Mouse (Mus musculus): Measurements from ENCODE around the gene Gm595.

Gm595 gene

DNA sequence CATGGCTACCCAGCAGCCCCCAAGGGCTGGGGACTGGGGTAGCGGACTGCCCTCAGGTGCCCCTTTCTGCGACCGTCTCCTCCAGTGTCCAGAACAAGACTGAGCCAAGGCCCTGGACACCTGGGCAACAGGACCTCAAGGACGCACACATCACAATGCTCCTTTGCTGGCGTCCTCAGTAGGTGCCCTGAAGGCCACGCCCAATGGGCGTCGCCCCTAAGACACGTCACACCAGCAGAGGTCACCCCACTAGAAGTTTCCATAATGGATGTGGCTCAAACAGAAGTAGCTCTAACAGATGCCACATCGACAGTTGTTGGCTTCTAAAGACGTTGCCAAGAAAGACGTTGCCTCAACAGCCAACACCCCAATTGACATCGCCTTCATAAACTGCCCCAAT lies at the start of gene Gm595:
TSS of gene Gm595 (minus strand) at position 101 of the 400 bp plus-strand sequence.
- DNase-seq (ENCODE audit: low spot score), result no peak

DNA sequence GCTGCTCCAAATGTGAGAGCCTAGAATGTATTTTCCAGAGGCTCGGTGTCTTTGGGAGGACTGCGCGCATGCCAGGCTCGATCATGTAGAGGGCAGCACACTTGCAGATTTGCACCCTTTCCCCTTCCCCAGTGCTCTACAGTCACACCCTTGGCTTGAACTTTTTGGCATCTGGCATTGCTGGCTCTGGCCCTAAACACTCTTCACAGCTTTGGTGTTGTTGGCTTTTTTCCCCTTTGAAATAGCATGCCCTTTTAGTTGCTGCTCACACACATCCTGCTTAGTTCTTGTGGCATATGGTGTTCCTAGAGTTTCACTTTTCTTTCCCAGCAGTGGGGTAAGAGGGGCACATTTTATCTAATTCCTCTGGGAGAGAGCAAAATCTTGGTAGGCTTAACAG lies 30.9 kb upstream of the Gm595 start:
- no peak for DNase-seq (ENCODE audit: low spot score)

DNA sequence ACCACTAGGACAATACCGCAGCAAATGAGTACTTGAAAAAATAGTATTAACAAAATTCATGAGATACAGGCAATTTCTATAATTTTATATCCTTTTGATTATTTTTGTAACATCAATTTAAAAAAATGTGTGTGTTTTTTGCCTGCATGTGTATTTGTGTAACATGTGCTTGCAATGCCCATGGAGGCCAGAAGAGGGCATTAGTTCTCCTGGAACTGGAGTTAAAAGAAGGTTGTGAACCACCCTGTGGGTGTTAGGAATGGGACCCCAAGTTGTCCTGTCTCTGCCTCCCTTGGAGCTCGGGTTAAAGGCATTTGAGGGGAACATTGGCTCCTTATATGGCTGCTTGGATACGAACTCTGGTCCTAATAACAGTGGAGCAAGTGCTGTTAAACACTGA lies 26.2 kb upstream of the Gm595 start:
- DNase-seq (ENCODE audit: low spot score), result no peak

DNA sequence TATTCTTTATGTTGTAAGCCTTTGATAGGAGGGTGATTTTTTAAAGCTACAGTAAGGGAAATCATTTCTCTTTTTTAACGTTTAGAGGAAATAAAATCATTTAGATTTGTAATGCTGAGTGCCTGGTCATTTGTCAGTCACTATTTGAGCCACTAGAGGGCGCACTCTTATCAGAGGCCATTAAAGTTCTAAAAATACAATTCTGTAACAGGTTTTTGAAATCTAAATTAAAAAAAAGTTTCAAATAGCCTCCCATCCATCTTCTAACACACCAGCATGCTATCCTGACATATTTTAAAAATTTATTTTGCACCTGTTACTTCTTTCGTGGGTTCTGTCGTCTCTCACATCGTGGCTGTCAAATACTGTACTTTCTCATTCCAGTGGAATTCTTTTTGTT lies 22.0 kb upstream of the Gm595 start:
- DNase-seq (ENCODE audit: low spot score), result no peak

- DNase-seq (ENCODE audit: low spot score), result no peak
These were observed 19.3 kb upstream of the Gm595 start for GRCm38 (mm10) chrX:48896803-48897202.

GRCm38 (mm10) chrX:48893946-48894345 lies 16.4 kb upstream of the Gm595 start:
- DNase-seq (ENCODE audit: low spot score), result no peak

GRCm38 (mm10) chrX:48890259-48890658 lies 12.7 kb upstream of the Gm595 start:
- DNase-seq (ENCODE audit: low spot score), result no peak

- no peak for DNase-seq (ENCODE audit: low spot score)
These were observed 7.1 kb upstream of the Gm595 start for GRCm38 (mm10) chrX:48884615-48885014.

Measured in urinary bladder, postnatal 10 days (tissue).